ENCODE assay signal across 22 mouse cellular contexts in genomic region chr10:108597385-108597784, GRCm38 (mm10).
DNase-seq lines count a peak whose midpoint lies in the region; ATAC-seq and TF ChIP-seq lines count a peak whose summit lies in the region.
"Had no signal": no experiment of that assay in that cellular context is flagged by ENCODE, and none has a peak within 500 bp of the region (broad histone marks: within the 10 kb centered on the region; RNA-seq: fewer than 3 reads in every experiment).

No protein-coding gene starts in this region.

- H3K4me3 ChIP-seq in layer of hippocampus, adult 2 months: no peak overlapping the region
- no peak overlapping the region for H3K4me3 ChIP-seq in cortical plate, adult 2 months (ENCODE audit: insufficient read depth, low read length)
- H3K4me3 ChIP-seq: embryonic facial prominence, embryonic 12.5 days; heart, embryonic 13.5 days; liver, embryonic 13.5 days; midbrain, embryonic 13.5 days had no signal

- peak; percentile 72 for TF ChIP-seq CTCF in layer of hippocampus, adult 2 months (conservative IDR thresholded peaks at IDR 0.05)
- TF ChIP-seq CTCF in cortical plate, adult 2 months (IDR thresholded peaks at IDR 0.05; ENCODE audit: extremely low read depth, insufficient read depth, low read length): peak; percentile 15; the same call in 1 of the 2 replicates

- ATAC-seq in CD4-positive, CD25-positive, alpha-beta regulatory T cell, adult 4 months: no peak
- ATAC-seq: activated CD4-positive, CD25-positive, alpha-beta regulatory T cell, adult 4 months; inflammation-experienced regulatory T-cells, adult 6 months; midbrain, embryonic 13.5 days had no signal

- H3K27ac ChIP-seq in layer of hippocampus, adult 2 months: peak overlapping the region; percentile 51
- no peak overlapping the region for H3K27ac ChIP-seq in cortical plate, adult 2 months (ENCODE audit: insufficient read depth, low read length)
- H3K27ac ChIP-seq: embryonic facial prominence, embryonic 12.5 days; heart, embryonic 13.5 days; midbrain, embryonic 13.5 days had no signal

- peak; percentile 1 for DNase-seq in CD4-positive, CD25-positive, alpha-beta regulatory T cell, adult 2 months (ENCODE audit: low read depth, low spot score)
- DNase-seq in layer of hippocampus, adult 2 months (ENCODE audit: low spot score in 2 of 2): no peak
- no peak for DNase-seq in layer of hippocampus, postnatal 10 days (ENCODE audit: low spot score in 2 of 2)
- DNase-seq in 3T3-L1 (ENCODE audit: low read depth, low spot score): peak; percentile 8
- DNase-seq in Muller cell, postnatal 12 days (ENCODE audit: inconsistent ontology term): no peak
- DNase-seq in cerebellum, adult 9-11 months: no peak
- DNase-seq: cerebellum, postnatal 36 days; gastrocnemius, postnatal 36 days; heart, postnatal 4 days; kidney, postnatal 14 days; layer of hippocampus, adult 9-11 months; liver, embryonic 13.5 days; lung, postnatal 4 days; right cerebral cortex, postnatal 4 days; thymus, postnatal 25 days had no signal

- H3K4me1 ChIP-seq in cortical plate, adult 2 months (ENCODE audit: control insufficient read depth, insufficient read depth, low read length): peaks cover 11% of the 10 kb centered on the region
- H3K4me1 ChIP-seq: embryonic facial prominence, embryonic 12.5 days had no signal

- TF ChIP-seq POLR2A in cortical plate, adult 2 months (IDR thresholded peaks at IDR 0.05; ENCODE audit: extremely low read depth, insufficient read depth, low read length): no peak

Comparison
In these comparisons a context has a peak if more than half of its experiments do, and no peak if none do; other contexts are left out.
1. DNase-seq: peak in CD4-positive, CD25-positive, alpha-beta regulatory T cell, adult 2 months (single experiment) and 3T3-L1 (single experiment); none in layer of hippocampus, adult 2 months (0 of 2), layer of hippocampus, postnatal 10 days (0 of 2), Muller cell, postnatal 12 days (single experiment) and cerebellum, adult 9-11 months (single experiment).